Mouse (Mus musculus) heart, postnatal 0 days (tissue): Measurements from ENCODE around the gene Olfr282. TPM values are rescaled to one million over a fixed set of nuclear protein-coding genes. Genes with fewer than 3 reads are reported as not detected.

Source experiments
- ATAC-seq: fragments of 200-750 bp; cut with Nextera tagmentation; 2 replicates; pipeline ENCODE4 v1.8.0; 2017; ENCODE audit warnings: low read depth, moderate number of reproducible peaks, moderate library complexity; ENCODE audit not compliant: insufficient read depth
- DNase-seq: peaks from one replicate; pipeline ENCODE4 v3.0.0-alpha.2; 2016; ENCODE audit warnings: low spot score
- H3K27ac ChIP-seq: fragments of 300-500 bp; sonication (generic); 2 replicates; pipeline ENCODE4 v1.5.1; 2014; ENCODE audit warnings: low read depth, mild to moderate bottlenecking
- H3K27me3 ChIP-seq: fragments of 300-500 bp; sonication (generic); 2 replicates; pipeline ENCODE4 v1.6.1; 2014; ENCODE audit warnings: low read length, mixed read lengths; ENCODE audit not compliant: control insufficient read depth, insufficient read depth
- H3K36me3 ChIP-seq: fragments of 300-500 bp; sonication (generic); replicated peaks from 2 replicates; pipeline ENCODE4 v1.6.1; 2014; ENCODE audit warnings: low read length, mixed read lengths; ENCODE audit not compliant: control insufficient read depth, insufficient read depth
- H3K4me1 ChIP-seq: fragments of 300-500 bp; sonication (generic); 2 replicates; pipeline ENCODE4 v1.6.1; 2014; ENCODE audit warnings: antibody characterized with exemption; ENCODE audit not compliant: control insufficient read depth, insufficient read depth
- H3K4me2 ChIP-seq: fragments of 300-500 bp; sonication (generic); 2 replicates; pipeline ENCODE4 v1.6.1; 2014; ENCODE audit warnings: low read depth, mild to moderate bottlenecking, low read length, moderate library complexity
- H3K4me3 ChIP-seq: fragments of 300-500 bp; sonication (generic); 2 replicates; pipeline ENCODE4 v1.5.1; 2014; ENCODE audit warnings: low read depth, low read length
- H3K9ac ChIP-seq: fragments of 300-500 bp; sonication (generic); replicated peaks from 2 replicates; pipeline ENCODE4 v1.6.1; 2014; ENCODE audit warnings: low read depth, low read length, mixed read lengths
- H3K9me3 ChIP-seq: fragments of 300-500 bp; sonication (generic); replicated peaks from 2 replicates; pipeline ENCODE4 v1.6.1; 2016; ENCODE audit warnings: low read length; ENCODE audit not compliant: control insufficient read depth
- CTCF ChIP-seq: IDR thresholded peaks from 2 replicates; pipeline ENCODE4 v1.5.1; 2016; ENCODE audit warnings: antibody characterized with exemption, control low read depth, low read depth
- EP300 ChIP-seq: IDR thresholded peaks from 2 replicates; pipeline ENCODE4 v1.6.1; 2016; ENCODE audit warnings: antibody characterized with exemption, low read depth
- WGBS: fragments of 180-500 bp; shearing (Covaris S2); extraction: QIAGEN DNeasy Blood & Tissue Kit; methylation state at CpG from one replicate; pipeline ENCODE4 v1.1.7; 2014; 5-methylcytosine and 5-hydroxymethylcytosine counted together
- polyA plus RNA-seq: library from polyadenylated mRNA; unstranded; fragments of >200 nt; fragmentation: Nextera tagmentation; extraction: Ambion mirVana; gene quantifications from 2 replicates; pipeline ENCODE4 v1.2.1, GENCODE M21; 2015
- total RNA-seq: library from RNA; depleted of rRNA; stranded (reverse); fragments of >200 nt; gene quantifications from 2 replicates; pipeline ENCODE4 v1.2.3, GENCODE M21; 2014; ENCODE audit warnings: low replicate concordance

Olfr282 gene
- total and polyA plus RNA-seq, 2 experiments from 2014 or later: not detected

GRCm38 (mm10) chr15:98475382-98475781 lies 44.4 kb downstream of the Olfr282 start:
- no peaks in the 10 kb centered on the region for H3K9me3 ChIP-seq
- no peak overlapping the region for H3K27ac ChIP-seq
- no peak overlapping the region for H3K9ac ChIP-seq
- WGBS: 47% methylated on average over 10 of the region's 10 CpGs
- H3K4me2 ChIP-seq: no peak overlapping the region
- no peak overlapping the region for H3K4me3 ChIP-seq
- no peaks in the 10 kb centered on the region for H3K4me1 ChIP-seq
- TF ChIP-seq EP300: no peak
- TF ChIP-seq CTCF: peak; percentile 46
- no peaks in the 10 kb centered on the region for H3K27me3 ChIP-seq
- H3K36me3 ChIP-seq: no peaks in the 10 kb centered on the region
- DNase-seq (no peak), ATAC-seq (no peak)

GRCm38 (mm10) chr15:98476281-98476680 lies 45.3 kb downstream of the Olfr282 start:
- WGBS: 76% methylated on average over 5 of the region's 5 CpGs
- no peaks in the 10 kb centered on the region for H3K4me1 ChIP-seq
- no peak overlapping the region for H3K9ac ChIP-seq
- no peak for ATAC-seq
- H3K9me3 ChIP-seq: no peaks in the 10 kb centered on the region
- no peaks in the 10 kb centered on the region for H3K27me3 ChIP-seq
- no peak overlapping the region for H3K4me2 ChIP-seq
- no peak overlapping the region for H3K4me3 ChIP-seq
- H3K27ac ChIP-seq: no peak overlapping the region
- no peak for DNase-seq
- no peaks in the 10 kb centered on the region for H3K36me3 ChIP-seq
- TF ChIP-seq EP300: no peak
- no peak for TF ChIP-seq CTCF

GRCm38 (mm10) chr15:98479568-98480102 lies 48.6 kb downstream of the Olfr282 start:
- WGBS: 69% methylated on average over 7 of the region's 7 CpGs
- no peak overlapping the region for H3K27ac ChIP-seq

GRCm38 (mm10) chr15:98482701-98483100 lies 51.7 kb downstream of the Olfr282 start, which contains the start of gene Lalba:
Gene Lalba (minus strand): TSS chr15:98482721.
- ATAC-seq (no peak), DNase-seq (no peak)
- Histone ChIP-seq H3K36me3 (no peaks in the 10 kb centered on the region), H3K27me3 (no peaks in the 10 kb centered on the region), H3K4me2 (no peak within 1 kb of the TSS), H3K4me1 (no peaks in the 10 kb centered on the region), H3K27ac (peak within 1 kb of the TSS; percentile 61), H3K9me3 (no peaks in the 10 kb centered on the region), H3K4me3 (no peak within 1 kb of the TSS), H3K9ac (no peak within 1 kb of the TSS)
- WGBS: 39% methylated on average over 3 of the region's 3 CpGs
- TF ChIP-seq CTCF: no peak
- TF ChIP-seq EP300: 0 out of 2 replicates have a peak, but pooled peaks have one; percentile 36

More at GRCm38 (mm10) chr15:98479568-98480102, 48.6 kb downstream of the Olfr282 start:
- no peak overlapping the region for H3K4me2 ChIP-seq
- no peak overlapping the region for H3K4me3 ChIP-seq
- DNase-seq: no peak
- H3K9ac ChIP-seq: no peak overlapping the region
- TF ChIP-seq EP300 (no peak), CTCF (no peak)
- H3K36me3 ChIP-seq: no peaks in the 10 kb centered on the region
- H3K27me3 ChIP-seq: no peaks in the 10 kb centered on the region
- H3K9me3 ChIP-seq: no peaks in the 10 kb centered on the region
- ATAC-seq: no peak
- no peaks in the 10 kb centered on the region for H3K4me1 ChIP-seq

GRCm38 (mm10) chr15:98483907-98484886 lies 53.2 kb downstream of the Olfr282 start:
- no peak overlapping the region for H3K9ac ChIP-seq
- no peaks in the 10 kb centered on the region for H3K36me3 ChIP-seq
- TF ChIP-seq CTCF (no peak), EP300 (peak; percentile 34; the same call in 1 of the 2 replicates)
- peak overlapping the region; percentile 61 for H3K27ac ChIP-seq
- no peaks in the 10 kb centered on the region for H3K27me3 ChIP-seq
- 61% methylated on average over 18 of the region's 18 CpGs for WGBS
- peak; percentile 49; the same call in 1 of the 2 replicates for ATAC-seq
- H3K4me3 ChIP-seq: no peak overlapping the region
- no peaks in the 10 kb centered on the region for H3K9me3 ChIP-seq
- H3K4me2 ChIP-seq: no peak overlapping the region
- peak; percentile 31 for DNase-seq
- no peaks in the 10 kb centered on the region for H3K4me1 ChIP-seq
